Mouse (Mus musculus) limb, embryonic 14.5 days (tissue): ENCODE data around the gene Pprc1. TPM values are rescaled to one million over a fixed set of nuclear protein-coding genes. Genes with fewer than 3 reads are reported as not detected.

Source experiments
- ATAC-seq: fragments of 200-750 bp; cut with Nextera tagmentation; 2 replicates; pipeline ENCODE4 v1.8.0; 2017; ENCODE audit warnings: low read depth, moderate number of reproducible peaks, moderate TSS enrichment; ENCODE audit not compliant: low FRiP score
- DNase-seq: peaks from one replicate; pipeline ENCODE4 v3.0.0-alpha.2; 2015; ENCODE audit warnings: low spot score
- H3K27ac ChIP-seq: fragments of 300-500 bp; sonication (generic); replicated peaks from 2 replicates; pipeline ENCODE4 v1.5.1; 2014; ENCODE audit warnings: low read depth, mild to moderate bottlenecking, low read length, moderate library complexity, mixed read lengths
- H3K27me3 ChIP-seq: fragments of 300-500 bp; sonication (generic); 2 replicates; pipeline ENCODE4 v1.6.1; 2014; ENCODE audit warnings: low read length, mixed read lengths; ENCODE audit not compliant: control insufficient read depth, insufficient read depth
- H3K36me3 ChIP-seq: fragments of 300-500 bp; sonication (generic); 2 replicates; pipeline ENCODE4 v1.6.1; 2014; ENCODE audit warnings: mild to moderate bottlenecking, low read length, moderate library complexity, mixed read lengths; ENCODE audit not compliant: control insufficient read depth, insufficient read depth
- H3K4me1 ChIP-seq: fragments of 300-500 bp; sonication (generic); 2 replicates; pipeline ENCODE4 v1.6.1; 2014; ENCODE audit warnings: antibody characterized with exemption, low read length, mixed read lengths; ENCODE audit not compliant: control insufficient read depth, insufficient read depth
- H3K4me2 ChIP-seq: fragments of 300-500 bp; sonication (generic); replicated peaks from 2 replicates; pipeline ENCODE4 v1.6.1; 2014; ENCODE audit warnings: low read depth, mild to moderate bottlenecking, low read length, moderate library complexity; ENCODE audit not compliant: severe bottlenecking
- H3K4me3 ChIP-seq: fragments of 300-500 bp; sonication (generic); replicated peaks from 2 replicates; pipeline ENCODE4 v1.5.1; 2014; ENCODE audit warnings: low read length
- H3K9ac ChIP-seq: fragments of 300-500 bp; sonication (generic); 2 replicates; pipeline ENCODE4 v1.6.1; 2014; ENCODE audit warnings: mild to moderate bottlenecking, low read depth, low read length, moderate library complexity; ENCODE audit not compliant: severe bottlenecking
- H3K9me3 ChIP-seq: fragments of 300-500 bp; sonication (generic); 2 replicates; pipeline ENCODE4 v1.6.1; 2016; ENCODE audit warnings: low read length; ENCODE audit not compliant: control insufficient read depth
- POLR2A ChIP-seq: fragments of 200-500 bp; IDR thresholded peaks from 2 replicates; pipeline ENCODE4 v1.8.0; 2012; ENCODE audit warnings: inconsistent platforms, mild to moderate bottlenecking, moderate library complexity, borderline replicate concordance; ENCODE audit not compliant: insufficient read depth, insufficient read length; ENCODE audit errors: extremely low read depth
- WGBS: fragments of 180-500 bp; shearing (Covaris S2); extraction: QIAGEN DNeasy Blood & Tissue Kit; methylation state at CpG from one replicate; pipeline ENCODE4 v1.1.7; 2014; 5-methylcytosine and 5-hydroxymethylcytosine counted together
- polyA plus RNA-seq, 2 experiments: library from polyadenylated mRNA; depleted of rRNA in 1 of 2; stranded (reverse) in 1 of 2; unstranded in 1 of 2; fragments of >200 nt; fragmentation: Nextera tagmentation in 1 of 2; extraction: Ambion mirVana in 1 of 2; gene quantifications; 2 replicates each; pipeline versions ENCODE4 v1.2.1 to v1.2.3; 2012 to 2014

Pprc1 gene
- polyA plus RNA-seq, 2 experiments: 40.5 to 61.5 TPM

DNA sequence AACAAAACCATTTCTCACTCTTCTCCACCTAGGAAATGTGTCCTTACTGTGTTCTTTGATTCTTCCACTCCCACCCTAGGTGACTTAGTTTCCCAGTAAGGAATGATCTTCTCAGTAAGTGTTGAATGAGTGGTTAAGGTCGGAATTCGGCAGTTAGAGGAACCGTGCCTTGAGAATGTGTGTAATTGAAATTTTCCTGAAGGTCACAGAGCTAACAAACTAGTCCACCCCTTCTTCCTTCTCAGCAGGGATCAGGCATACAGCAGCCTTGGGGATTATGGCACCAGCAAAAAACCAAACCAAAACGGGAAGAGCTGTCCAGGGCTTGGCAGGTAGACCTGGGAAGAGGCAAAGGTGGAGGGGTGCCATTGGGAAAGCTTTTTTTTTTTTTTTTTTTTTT, 4.4 kb downstream of the Pprc1 start:
- no peak for ATAC-seq
- Histone ChIP-seq H3K9me3 (no peaks in the 10 kb centered on the region), H3K9ac (no peak overlapping the region), H3K4me2 (no peak overlapping the region), H3K4me1 (peaks cover 14% of the 10 kb centered on the region), H3K4me3 (no peak overlapping the region), H3K36me3 (no peaks in the 10 kb centered on the region), H3K27me3 (no peaks in the 10 kb centered on the region), H3K27ac (no peak overlapping the region)
- 54% methylated on average over 4 of the region's 4 CpGs for WGBS
- DNase-seq: no peak
- no peak for TF ChIP-seq POLR2A

DNA sequence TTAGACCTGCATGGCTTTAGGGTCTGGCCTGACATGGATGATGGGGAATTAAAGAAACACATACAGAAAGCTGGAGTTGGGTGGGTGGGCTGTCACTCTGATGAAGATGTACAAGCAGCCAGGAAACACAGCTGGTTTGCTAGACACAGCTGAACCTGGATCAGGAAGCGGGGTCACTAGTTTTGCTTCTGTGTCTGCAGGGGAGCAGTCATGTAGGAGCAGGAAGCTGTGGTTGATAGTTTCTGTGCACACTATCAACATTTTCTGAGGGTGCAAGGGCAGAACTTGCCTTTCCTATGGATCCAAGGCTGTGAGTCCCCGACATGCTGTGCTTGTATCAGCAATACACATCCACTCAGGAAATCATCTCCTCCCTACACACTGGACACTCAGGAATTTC, 5.8 kb downstream of the Pprc1 start:
- no peak for DNase-seq
- no peaks in the 10 kb centered on the region for H3K27me3 ChIP-seq
- H3K36me3 ChIP-seq: no peaks in the 10 kb centered on the region
- H3K9me3 ChIP-seq: no peaks in the 10 kb centered on the region
- TF ChIP-seq POLR2A: no peak
- H3K4me3 ChIP-seq: no peak overlapping the region
- WGBS: 90% methylated on average over 2 of the region's 2 CpGs
- no peak for ATAC-seq
- no peak overlapping the region for H3K9ac ChIP-seq
- H3K4me2 ChIP-seq: no peak overlapping the region
- peaks cover 14% of the 10 kb centered on the region for H3K4me1 ChIP-seq
- no peak overlapping the region for H3K27ac ChIP-seq

- Histone ChIP-seq H3K4me1 (peaks cover 7% of the 10 kb centered on the region; the same call in 1 of the 2 replicates), H3K27ac (peak overlapping the region; percentile 94), H3K4me2 (peak overlapping the region; percentile 44), H3K4me3 (peak overlapping the region; percentile 82), H3K9me3 (no peaks in the 10 kb centered on the region), H3K36me3 (peaks cover 4% of the 10 kb centered on the region; the same call in 1 of the 2 replicates), H3K27me3 (no peaks in the 10 kb centered on the region), H3K9ac (peak overlapping the region; percentile 77)
- no peak for TF ChIP-seq POLR2A
- ATAC-seq: peak; percentile 83
- 1% methylated on average over 11 of the region's 11 CpGs for WGBS
- no peak for DNase-seq
Measured at GRCm38 (mm10) chr19:46055752-46056387, 11.2 kb downstream of the Pprc1 start.

GRCm38 (mm10) chr19:46056388-46056946, 11.8 kb downstream of the Pprc1 start:
- Histone ChIP-seq H3K4me1 (peaks cover 7% of the 10 kb centered on the region; the same call in 1 of the 2 replicates), H3K27ac (peak overlapping the region; percentile 94), H3K4me3 (peak overlapping the region; percentile 82), H3K27me3 (no peaks in the 10 kb centered on the region), H3K9me3 (no peaks in the 10 kb centered on the region), H3K9ac (peak overlapping the region; percentile 77), H3K36me3 (peaks cover 10% of the 10 kb centered on the region; the same call in 1 of the 2 replicates), H3K4me2 (peak overlapping the region; percentile 69)
- peak; percentile 99 for DNase-seq
- under 1% methylated on average over 49 of the region's 52 CpGs for WGBS
- ATAC-seq: peak; percentile 93
- peak; percentile 80; the same call in 1 of the 2 replicates for TF ChIP-seq POLR2A

DNA sequence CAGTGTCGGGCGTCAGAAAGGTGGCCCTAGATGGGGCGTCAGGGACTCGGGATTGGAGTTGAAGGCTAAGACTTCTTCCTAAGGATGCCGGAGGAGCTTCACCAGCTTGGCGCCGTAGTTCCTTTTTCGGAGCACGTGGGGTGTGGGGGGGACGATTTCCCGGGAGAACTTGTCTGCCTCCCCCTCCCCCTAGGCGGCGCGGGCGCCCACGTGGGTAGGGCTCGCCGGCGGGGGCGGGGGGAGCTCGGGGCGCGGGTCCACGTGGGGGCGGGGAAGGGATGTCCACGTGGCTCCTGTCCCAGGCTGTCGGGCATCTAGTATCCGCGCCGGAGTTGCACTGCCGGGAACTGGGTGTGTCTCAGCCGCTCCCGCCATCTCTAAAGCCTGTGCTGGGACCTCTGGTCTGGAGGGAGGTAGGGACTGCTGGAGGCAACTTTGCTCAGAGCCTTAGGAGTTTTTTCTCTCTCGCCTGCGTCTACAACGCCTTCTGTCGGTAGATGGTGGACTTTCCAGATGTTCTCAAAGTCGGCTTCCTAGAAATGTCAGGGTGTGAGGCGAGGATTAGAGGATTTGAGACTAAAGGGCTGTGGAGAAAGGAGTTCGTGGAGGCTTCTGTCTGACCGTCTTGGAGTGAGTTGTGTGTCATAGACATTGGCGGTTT, 12.4 kb downstream of the Pprc1 start:
- 2% methylated on average over 35 of the region's 42 CpGs for WGBS
- peak overlapping the region; percentile 94 for H3K27ac ChIP-seq
- peaks cover 7% of the 10 kb centered on the region; the same call in 1 of the 2 replicates for H3K4me1 ChIP-seq
- H3K9me3 ChIP-seq: no peaks in the 10 kb centered on the region
- ATAC-seq (peak; percentile 76), DNase-seq (peak; percentile 81)
- H3K4me2 ChIP-seq: peak overlapping the region; percentile 69
- H3K9ac ChIP-seq: peak overlapping the region; percentile 77
- peaks cover 16% of the 10 kb centered on the region for H3K36me3 ChIP-seq
- TF ChIP-seq POLR2A: no peak
- H3K4me3 ChIP-seq: peak overlapping the region; percentile 82
- H3K27me3 ChIP-seq: no peaks in the 10 kb centered on the region
